Mouse (Mus musculus): ENCODE measurements at regions not wholly inside any gene's neighbourhood (a gene's known extent, or its start where the extent isn't known, plus 50 kb on each side); places are given as distances from the start of the nearest gene placed in this dataset.

GRCm38 (mm10) chr5:142324928-142325327 is 76.4 kb upstream of the Foxk1 start:
- TF ChIP-seq POLR2A (IDR thresholded peaks at IDR 0.05; ENCODE audit: low read depth, low read length) = no peak
- no peak for TF ChIP-seq CTCF (IDR thresholded peaks at IDR 0.05; ENCODE audit: extremely low read depth, insufficient read depth, insufficient read length, insufficient replicate concordance)
